Mouse (Mus musculus): ENCODE results near the gene Npcd.
A peak's percentile ranks its signal among the peaks of the same experiment; 100 is the strongest.

DNA sequence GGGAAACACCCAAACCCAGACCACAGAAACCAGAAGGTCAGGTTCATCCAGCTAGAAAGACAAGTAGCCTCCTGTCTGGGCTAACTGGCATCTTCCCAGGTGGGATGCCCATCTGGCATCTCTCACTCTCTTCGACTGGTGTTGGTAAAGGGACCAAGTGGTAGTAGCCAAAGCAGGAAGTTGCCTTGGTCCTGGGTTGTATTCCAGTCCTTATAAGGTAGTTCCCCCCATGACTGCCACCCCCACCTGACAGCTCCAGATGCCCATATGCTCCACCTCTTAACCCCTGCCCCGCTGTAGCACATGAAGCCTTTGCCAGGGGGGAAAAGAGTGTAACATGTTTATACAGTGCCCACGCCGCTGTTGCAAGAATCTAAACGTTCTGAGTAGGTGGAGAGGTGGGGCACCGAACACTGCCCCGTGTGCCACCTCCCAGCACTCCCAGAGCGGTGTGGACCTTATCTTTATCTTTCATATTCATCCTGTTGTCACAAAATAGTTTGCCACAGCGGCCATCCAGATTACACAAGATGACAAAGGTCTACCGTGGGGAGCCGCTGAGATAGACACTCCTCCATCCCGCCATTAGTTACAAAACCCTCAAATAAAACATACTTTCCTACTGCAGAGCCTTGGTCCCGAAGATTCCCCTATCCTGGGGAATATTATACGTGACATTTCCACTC, 92.7 kb downstream of the Npcd start:
- peak; percentile 88 for TF ChIP-seq SRF (IDR thresholded peaks at IDR 0.05; ENCODE audit: control insufficient read depth, insufficient read length, low read depth)
- TF ChIP-seq REST (IDR thresholded peaks at IDR 0.05; ENCODE audit: insufficient read depth, insufficient read length) = no peak
- TF ChIP-seq USF1 (IDR thresholded peaks at IDR 0.05; ENCODE audit: low read depth) = peak; percentile 18
- peak in 1 of 3 experiments; percentile 24 for TF ChIP-seq MYOD1 (IDR thresholded peaks at IDR 0.05; ENCODE audit: control insufficient read depth in 1 of 3, insufficient read length in 2 of 3, low read depth in 2 of 3)
- peak; percentile 43 for TF ChIP-seq POLR2A (IDR thresholded peaks at IDR 0.05; ENCODE audit: insufficient read length, low read depth)
- TF ChIP-seq TCF12 (IDR thresholded peaks at IDR 0.05; ENCODE audit: insufficient read depth, poor library complexity, severe bottlenecking) = no peak
- TF ChIP-seq TCF3 (IDR thresholded peaks at IDR 0.05; ENCODE audit: insufficient read length, low read depth) = no peak
- no peak for TF ChIP-seq E2F4 (IDR thresholded peaks at IDR 0.05; ENCODE audit: insufficient read depth)
- no peak for TF ChIP-seq MAX (IDR thresholded peaks at IDR 0.05; ENCODE audit: low read depth)

Data from myocyte (in vitro differentiated cells).